Mouse (Mus musculus) spleen, embryonic (tissue): ENCODE measurements around the gene R3hcc1l.

Experiments
- CTCF ChIA-PET: fragments of 350-600 bp; sonication (Branson Sonifier 250); formaldehyde crosslinking; loops from one replicate; lab custom pipeline; 2022; lab: Charles Lee

Gene R3hcc1l

GRCm38 (mm10) chr19:42597286-42597685 is 78.7 kb downstream of the R3hcc1l start:
- CTCF ChIA-PET = no interaction called here

GRCm38 (mm10) chr19:42597896-42598295 is 79.3 kb downstream of the R3hcc1l start:
- CTCF ChIA-PET = no interaction called here

GRCm38 (mm10) chr19:42599891-42600290 is 81.3 kb downstream of the R3hcc1l start:
- CTCF ChIA-PET = no interaction called here

GRCm38 (mm10) chr19:42600591-42600990 is 82.0 kb downstream of the R3hcc1l start:
- CTCF ChIA-PET = no interaction called here

- CTCF ChIA-PET = no interaction called here
These were observed 82.9 kb downstream of the R3hcc1l start for GRCm38 (mm10) chr19:42601445-42601844.

- CTCF ChIA-PET = no interaction called here
These were observed 83.5 kb downstream of the R3hcc1l start for GRCm38 (mm10) chr19:42602041-42602440.

GRCm38 (mm10) chr19:42602576-42602975 is 84.0 kb downstream of the R3hcc1l start:
- CTCF ChIA-PET = no interaction called here

- CTCF ChIA-PET = no interaction called here
These were observed 89.5 kb downstream of the R3hcc1l start for GRCm38 (mm10) chr19:42608082-42608481.

GRCm38 (mm10) chr19:42609716-42610115 is 91.2 kb downstream of the R3hcc1l start:
- CTCF ChIA-PET = no interaction called here

- CTCF ChIA-PET = no interaction called here
These were observed 93.2 kb downstream of the R3hcc1l start for GRCm38 (mm10) chr19:42611746-42612145.

- CTCF ChIA-PET = no interaction called here
These were observed 94.1 kb downstream of the R3hcc1l start, which contains the start of gene Loxl4 for GRCm38 (mm10) chr19:42612654-42613053. Gene Loxl4 (minus strand): TSS chr19:42612813.

- CTCF ChIA-PET = no interaction called here
These were observed 94.6 kb downstream of the R3hcc1l start for GRCm38 (mm10) chr19:42613116-42613515.

GRCm38 (mm10) chr19:42613647-42614225 is 95.2 kb downstream of the R3hcc1l start:
- CTCF ChIA-PET = no interaction called here

- CTCF ChIA-PET = no interaction called here
These were observed 109.5 kb downstream of the R3hcc1l start for GRCm38 (mm10) chr19:42628068-42628467.

- CTCF ChIA-PET = no interaction called here
These were observed 113.0 kb downstream of the R3hcc1l start for GRCm38 (mm10) chr19:42631541-42631961.

GRCm38 (mm10) chr19:42632301-42632700 is 113.7 kb downstream of the R3hcc1l start:
- CTCF ChIA-PET = no interaction called here

- CTCF ChIA-PET = no interaction called here
These were observed 115.1 kb downstream of the R3hcc1l start for GRCm38 (mm10) chr19:42633650-42634049.

- CTCF ChIA-PET = no interaction called here
These were observed 118.1 kb downstream of the R3hcc1l start for GRCm38 (mm10) chr19:42636631-42637030.

GRCm38 (mm10) chr19:42638604-42639481 is 120.3 kb downstream of the R3hcc1l start:
- CTCF ChIA-PET = no interaction called here

GRCm38 (mm10) chr19:42639544-42639943 is 121.0 kb downstream of the R3hcc1l start:
- CTCF ChIA-PET = no interaction called here

- CTCF ChIA-PET = no interaction called here
These were observed 121.7 kb downstream of the R3hcc1l start for GRCm38 (mm10) chr19:42640211-42640610.
